Comparison of ENCODE assay signal across 20 mouse cellular contexts in genomic region chr9:63165070-63165469, GRCm38 (mm10). TPM values are rescaled to one million over a fixed set of nuclear protein-coding genes. Genes with fewer than 3 reads are reported as not detected.
"Had no signal": no experiment of that assay in that cellular context is flagged by ENCODE, and none has a peak within 500 bp of the region (broad histone marks: within the 10 kb centered on the region; RNA-seq: fewer than 3 reads in every experiment).

No protein-coding gene starts in this region.

- ATAC-seq: liver, embryonic 12.5 days had no signal

- H3K27me3 ChIP-seq: liver, embryonic 15.5 days; stomach, embryonic 15.5 days had no signal

- H3K4me1 ChIP-seq: limb, embryonic 13.5 days; liver, embryonic 12.5 days; liver, embryonic 15.5 days; lung, embryonic 15.5 days; stomach, embryonic 15.5 days had no signal

- H3K4me2 ChIP-seq: limb, embryonic 13.5 days; liver, embryonic 12.5 days; liver, embryonic 15.5 days; lung, embryonic 15.5 days; midbrain, embryonic 12.5 days; stomach, embryonic 15.5 days had no signal

- H3K4me3 ChIP-seq: limb, embryonic 13.5 days; liver, embryonic 12.5 days; liver, embryonic 15.5 days; lung, embryonic 15.5 days; megakaryocyte, embryonic 14.5 days; midbrain, embryonic 12.5 days; stomach, embryonic 15.5 days had no signal

- H3K36me3 ChIP-seq: liver, embryonic 15.5 days; lung, embryonic 15.5 days; stomach, embryonic 15.5 days had no signal

- H3K9me3 ChIP-seq: limb, embryonic 13.5 days; liver, embryonic 12.5 days; liver, embryonic 15.5 days; lung, embryonic 15.5 days; megakaryocyte, embryonic 14.5 days; midbrain, embryonic 12.5 days; stomach, embryonic 15.5 days had no signal

- H3K9ac ChIP-seq: limb, embryonic 13.5 days; liver, embryonic 12.5 days; liver, embryonic 15.5 days; lung, embryonic 15.5 days; stomach, embryonic 15.5 days had no signal

- H3K27ac ChIP-seq: limb, embryonic 13.5 days; liver, embryonic 12.5 days; liver, embryonic 15.5 days; lung, embryonic 15.5 days; midbrain, embryonic 12.5 days; stomach, embryonic 15.5 days had no signal

- DNase-seq: kidney, adult 18-20 months; kidney, adult 9 months; kidney, postnatal 14 days; kidney, postnatal 4 days; left cerebral cortex, postnatal 4 days; liver; lung, adult 18-20 months; lung, postnatal 10 days; lung, postnatal 36 days; right cerebral cortex, postnatal 25 days; spleen, adult 18-20 months; thymus, postnatal 36 days had no signal

RNA-seq across cellular contexts. Expression of gene Skor1, which starts 16.3 kb away (rescaled TPM):
- polyA plus RNA-seq: kidney, embryonic 16.5 days; liver, embryonic 12.5 days; liver, embryonic 15.5 days; lung, embryonic 15.5 days; stomach, embryonic 15.5 days had no signal
